Mouse (Mus musculus) C3H10T1/2 (cell line): ENCODE results near the gene Myh4. TPM values are rescaled to one million over a fixed set of nuclear protein-coding genes. Genes with fewer than 3 reads are reported as not detected.

Source experiments
- polyA plus RNA-seq, 2 experiments: library from polyadenylated mRNA; unstranded; fragments of >200 nt; fragmentation: generic; extraction: Trizol; gene quantifications; one replicate each; pipeline ENCODE4 v1.2.1; 2012; ENCODE audit warnings: missing spikeins in 2 of 2

Myh4 gene
- not detected for polyA plus RNA-seq

GRCm38 (mm10) chr11:67237481-67238079 lies at the start of gene Myh4:
TSS of gene Myh4 (plus strand) at chr11:67238029.

GRCm38 (mm10) chr11:67199752-67200151 lies 38.1 kb upstream of the Myh4 start, which contains the start of gene Myh1:
TSS of gene Myh1 (plus strand) at chr11:67200052.

DNA sequence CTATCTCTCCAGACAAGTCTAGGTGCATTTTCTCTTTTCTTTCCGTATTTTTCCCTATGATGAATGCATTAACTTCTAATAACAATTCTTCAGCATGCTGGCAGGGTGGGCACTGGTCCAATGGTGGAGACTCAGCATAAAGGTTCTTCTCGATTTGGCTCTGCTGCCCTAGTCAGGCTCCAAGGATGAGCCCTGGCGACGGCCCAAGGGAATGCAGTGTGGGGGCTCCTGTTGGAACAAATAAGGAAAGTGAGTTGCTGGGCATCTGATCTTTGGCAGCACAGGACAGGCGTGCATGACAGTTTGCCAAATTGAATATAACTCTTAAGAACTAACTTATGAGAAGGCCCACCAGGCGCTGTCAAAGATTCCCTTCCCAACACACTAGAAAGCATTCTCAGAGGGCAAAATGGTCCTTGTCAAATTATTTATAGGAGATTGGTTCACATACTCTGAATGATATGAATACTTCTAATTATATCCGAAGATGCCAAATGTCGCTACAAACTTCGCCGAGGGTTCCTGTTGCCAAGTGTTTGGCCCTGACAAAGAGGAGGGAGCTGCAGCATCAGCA lies 38.9 kb downstream of the Myh4 start, which contains the start of gene Myh8:
Myh8 (plus strand) TSS at position 524 of the 574 bp plus-strand sequence.

Other genes starting within 250 kb of the Myh4 start
- gene Tmem220, start 212.9 kb upstream of the Myh4 start, polyA plus RNA-seq, result 1 to 10 TPM in 1 of 2 experiments, under 1 TPM in 1; 0.07 to 2.6 TPM
- gene Adprm, start 185.4 kb upstream of the Myh4 start, polyA plus RNA-seq, result 10 to 100 TPM in 1 of 2 experiments, 1 to 10 TPM in 1; 3.5 to 19.8 TPM
- 1 to 10 TPM; 1.3 to 5.1 TPM for gene Sco1, start 185.4 kb upstream of the Myh4 start, polyA plus RNA-seq
- under 1 TPM in 1 of 2 experiments, not detected in 1; 0.01 TPM for gene Myh3, start 159.7 kb upstream of the Myh4 start, polyA plus RNA-seq
- not detected for gene Myh2, start 67.0 kb upstream of the Myh4 start, polyA plus RNA-seq
- gene Myh1, start 38.0 kb upstream of the Myh4 start, polyA plus RNA-seq, result under 1 TPM in 1 of 2 experiments, not detected in 1; 0.01 TPM
- not detected for gene Myh8, start 39.1 kb downstream of the Myh4 start, polyA plus RNA-seq
- gene Myh13, start 83.6 kb downstream of the Myh4 start, polyA plus RNA-seq, result not detected
- gene Gas7, start 217.4 kb downstream of the Myh4 start, polyA plus RNA-seq, result 10 to 100 TPM in 1 of 2 experiments, under 1 TPM in 1; 0.29 to 13.7 TPM